ENCODE assay signal across 8 mouse cellular contexts in genomic region chr11:50238324-50238723, GRCm38 (mm10). TPM values are rescaled to one million over a fixed set of nuclear protein-coding genes. Genes with fewer than 3 reads are reported as not detected.
A peak's percentile ranks its signal among the peaks of the same experiment; 100 is the strongest.
DNase-seq lines count a peak whose midpoint lies in the region; ATAC-seq and TF ChIP-seq lines count a peak whose summit lies in the region.

Gene Ltc4s, minus strand, starts transcription at chr11:50238616.

- peaks cover 6% of the 10 kb centered on the region for H3K4me1 ChIP-seq in lung, adult 2 months (ENCODE audit: control insufficient read depth, insufficient read depth, low read length)
- peaks cover 7% of the 10 kb centered on the region for H3K4me1 ChIP-seq in embryonic facial prominence, embryonic 14.5 days (ENCODE audit: control insufficient read depth, insufficient read depth, low read length)
- H3K4me1 ChIP-seq in hindbrain, embryonic 14.5 days (replicated peaks; ENCODE audit: control insufficient read depth, insufficient read depth, low read length), result peaks cover 6% of the 10 kb centered on the region; the same call in 1 of the 2 replicates
- H3K4me1 ChIP-seq in lung, postnatal 0 days (ENCODE audit: insufficient read depth, low read depth, low read length), result no peaks in the 10 kb centered on the region

- no peaks in the 10 kb centered on the region for H3K9me3 ChIP-seq in embryonic facial prominence, embryonic 14.5 days (ENCODE audit: control insufficient read depth, low read length)
- H3K9me3 ChIP-seq in hindbrain, embryonic 14.5 days (ENCODE audit: control insufficient read depth, low read length), result no peaks in the 10 kb centered on the region
- no peaks in the 10 kb centered on the region for H3K9me3 ChIP-seq in lung, postnatal 0 days (ENCODE audit: low read length)

- TF ChIP-seq EP300 in lung, postnatal 0 days (IDR thresholded peaks at IDR 0.05), result no peak

- no peak for TF ChIP-seq CTCF in lung, adult 2 months (IDR thresholded peaks at IDR 0.05; ENCODE audit: insufficient read depth, low read length)
- TF ChIP-seq CTCF in lung, postnatal 0 days (IDR thresholded peaks at IDR 0.05), result no peak

- intact Hi-C loops in gastrocnemius, postnatal 14 days (cut with DNase I; ENCODE audit: low total_unique reads), result loop anchor here (5.0 kb wide), 1 partner anchor 129 kb away; no protein-coding TSS in a partner anchor

- no peak for ATAC-seq in embryonic facial prominence, embryonic 14.5 days (ENCODE audit: low read depth)
- no peak for ATAC-seq in hindbrain, embryonic 14.5 days (ENCODE audit: low FRiP score)
- no peak for ATAC-seq in lung, postnatal 0 days

- peak within 1 kb of the TSS; percentile 98 for H3K4me2 ChIP-seq in embryonic facial prominence, embryonic 14.5 days (ENCODE audit: low read depth, low read length)
- H3K4me2 ChIP-seq in hindbrain, embryonic 14.5 days (replicated peaks), result peak within 1 kb of the TSS; percentile 94
- peak within 1 kb of the TSS; percentile 69 for H3K4me2 ChIP-seq in lung, postnatal 0 days (replicated peaks; ENCODE audit: low read depth, low read length)

- no peak for DNase-seq in lung, adult 2 months
- DNase-seq in lung, postnatal 10 days, result no peak
- DNase-seq in embryonic facial prominence, embryonic 14.5 days (ENCODE audit: low spot score), result no peak
- no peak for DNase-seq in hindbrain, embryonic 14.5 days (ENCODE audit: low spot score)
- peak; percentile 63 for DNase-seq in lung, postnatal 0 days (ENCODE audit: low spot score)
- no peak for DNase-seq in gastrocnemius, postnatal 14 days
- DNase-seq in left cerebral cortex, adult 8-10 months (ENCODE audit: low spot score in 2 of 2), result no peak
- no peak for DNase-seq in embryo, embryonic 9.5 days (ENCODE audit: extremely low spot score)

- no peak for TF ChIP-seq POLR2A in lung, adult 2 months (IDR thresholded peaks at IDR 0.05; ENCODE audit: borderline replicate concordance, extremely low read depth, low read depth, low read length)

- H3K9ac ChIP-seq in embryonic facial prominence, embryonic 14.5 days (ENCODE audit: low read depth, low read length), result no peak within 1 kb of the TSS; the same call in 1 of the 2 replicates
- no peak within 1 kb of the TSS for H3K9ac ChIP-seq in hindbrain, embryonic 14.5 days
- no peak within 1 kb of the TSS for H3K9ac ChIP-seq in lung, postnatal 0 days (replicated peaks; ENCODE audit: low read depth)

- peaks cover 21% of the 10 kb centered on the region for H3K27me3 ChIP-seq in embryonic facial prominence, embryonic 14.5 days (replicated peaks; ENCODE audit: control insufficient read depth, insufficient read depth, low read length)
- peaks cover 22% of the 10 kb centered on the region; the same call in 1 of the 2 replicates for H3K27me3 ChIP-seq in hindbrain, embryonic 14.5 days (ENCODE audit: control insufficient read depth, insufficient read depth, low read length)
- no peaks in the 10 kb centered on the region for H3K27me3 ChIP-seq in lung, postnatal 0 days (replicated peaks; ENCODE audit: insufficient read depth, low read length)

- H3K36me3 ChIP-seq in embryonic facial prominence, embryonic 14.5 days (ENCODE audit: control insufficient read depth, insufficient read depth, low read length), result peaks cover 18% of the 10 kb centered on the region
- H3K36me3 ChIP-seq in hindbrain, embryonic 14.5 days (replicated peaks; ENCODE audit: control insufficient read depth, insufficient read depth), result peaks cover 26% of the 10 kb centered on the region
- peaks cover 14% of the 10 kb centered on the region; the same call in 1 of the 2 replicates for H3K36me3 ChIP-seq in lung, postnatal 0 days (ENCODE audit: insufficient read depth, low read length)

- peak within 1 kb of the TSS; percentile 22 for H3K4me3 ChIP-seq in lung, adult 2 months (replicated peaks; ENCODE audit: extremely low read depth, low read depth, low read length)
- H3K4me3 ChIP-seq in embryonic facial prominence, embryonic 14.5 days (ENCODE audit: low read depth, low read length), result peak within 1 kb of the TSS; percentile 64
- 0 out of 2 replicates have a peak within 1 kb of the TSS, but pooled peaks have one; percentile 55 for H3K4me3 ChIP-seq in hindbrain, embryonic 14.5 days (replicated peaks; ENCODE audit: low read length)
- peak within 1 kb of the TSS; percentile 47; the same call in 1 of the 2 replicates for H3K4me3 ChIP-seq in lung, postnatal 0 days (ENCODE audit: low read depth, low read length)

- H3K27ac ChIP-seq in embryonic facial prominence, embryonic 14.5 days (replicated peaks; ENCODE audit: low read depth, low read length), result no peak within 1 kb of the TSS
- no peak within 1 kb of the TSS for H3K27ac ChIP-seq in hindbrain, embryonic 14.5 days
- H3K27ac ChIP-seq in lung, postnatal 0 days (ENCODE audit: low read length), result no peak within 1 kb of the TSS

- 55% methylated on average over 10 of the region's 10 CpGs for WGBS in lung, adult 2 months
- WGBS in embryonic facial prominence, embryonic 14.5 days, result 51% methylated on average over 9 of the region's 10 CpGs
- WGBS in hindbrain, embryonic 14.5 days, result 51% methylated on average over 10 of the region's 10 CpGs
- WGBS in lung, postnatal 0 days, result 37% methylated on average over 10 of the region's 10 CpGs

RNA-seq across cellular contexts. Expression of gene Ltc4s, which starts in this region (rescaled TPM):
- 106 and 119 TPM in 2 replicates for polyA plus RNA-seq in lung, adult 2 months (2012; rRNA removed)
- 3.7 and 5.2 TPM in 2 replicates for polyA plus RNA-seq in embryonic facial prominence, embryonic 14.5 days (2014; fragmentation: Nextera tagmentation; extraction: Ambion mirVana)
- 1.6 and 4.5 TPM in 2 replicates for polyA plus RNA-seq in hindbrain, embryonic 14.5 days (2014; fragmentation: Nextera tagmentation; extraction: Ambion mirVana)
- polyA plus RNA-seq in lung, postnatal 0 days (2015; fragmentation: Nextera tagmentation; extraction: Ambion mirVana), result 21.8 and 21.9 TPM in 2 replicates
- 1 to 10 TPM; 1.9 to 2.0 TPM for total RNA-seq in gastrocnemius, postnatal 14 days (2021)
- 10 to 100 TPM in 1 of 4 experiments, 1 to 10 TPM in 3; 8.0 to 15.8 (median 8.8) TPM for total RNA-seq in left cerebral cortex, adult 8-10 months (2022)
